Mouse (Mus musculus) lung, embryonic 14.5 days (tissue): ENCODE measurements around the gene Pik3r1. TPM values are rescaled to one million over a fixed set of nuclear protein-coding genes. Genes with fewer than 3 reads are reported as not detected.

Source experiments
- ATAC-seq: fragments of 200-750 bp; cut with Nextera tagmentation; 2 replicates; pipeline ENCODE4 v1.8.0; 2017; ENCODE audit warnings: mild to moderate bottlenecking, moderate TSS enrichment, moderate library complexity; ENCODE audit not compliant: insufficient read depth
- DNase-seq: peaks from one replicate; pipeline ENCODE4 v3.0.0-alpha.2; 2015
- H3K27ac ChIP-seq: fragments of 300-500 bp; sonication (generic); 2 replicates; pipeline ENCODE4 v1.5.1; 2014; ENCODE audit warnings: low read depth, mild to moderate bottlenecking, moderate library complexity
- H3K27me3 ChIP-seq: fragments of 300-500 bp; sonication (generic); 2 replicates; pipeline ENCODE4 v1.6.1; 2014; ENCODE audit warnings: low read length, control low read depth; ENCODE audit not compliant: insufficient read depth
- H3K36me3 ChIP-seq: fragments of 300-500 bp; sonication (generic); 2 replicates; pipeline ENCODE4 v1.6.1; 2014; ENCODE audit warnings: control low read depth; ENCODE audit not compliant: insufficient read depth
- H3K4me1 ChIP-seq: fragments of 300-500 bp; sonication (generic); 2 replicates; pipeline ENCODE4 v1.6.1; 2014; ENCODE audit warnings: antibody characterized with exemption, control low read depth; ENCODE audit not compliant: insufficient read depth
- H3K4me2 ChIP-seq: fragments of 300-500 bp; sonication (generic); 2 replicates; pipeline ENCODE4 v1.6.1; 2014; ENCODE audit warnings: mild to moderate bottlenecking
- H3K4me3 ChIP-seq: fragments of 300-500 bp; sonication (generic); 2 replicates; pipeline ENCODE4 v1.5.1; 2014; ENCODE audit warnings: low read depth, low read length
- H3K9ac ChIP-seq: fragments of 300-500 bp; sonication (generic); 2 replicates; pipeline ENCODE4 v1.6.1; 2014
- H3K9me3 ChIP-seq: fragments of 300-500 bp; sonication (generic); 2 replicates; pipeline ENCODE4 v1.6.1; 2016; ENCODE audit warnings: low read depth, low read length, control low read depth
- CTCF ChIP-seq: IDR thresholded peaks from 2 replicates; pipeline ENCODE4 v1.5.1; 2016; ENCODE audit warnings: antibody characterized with exemption, low read depth
- whole genome bisulfite sequencing: fragments of 180-500 bp; shearing (Covaris S2); extraction: QIAGEN DNeasy Blood & Tissue Kit; methylation state at CpG from one replicate; pipeline ENCODE4 v1.1.7; 2014; 5-methylcytosine and 5-hydroxymethylcytosine counted together
- polyA plus RNA-seq: library from polyadenylated mRNA; unstranded; fragments of >200 nt; fragmentation: Nextera tagmentation; extraction: Ambion mirVana; gene quantifications from 2 replicates; pipeline ENCODE4 v1.2.1, GENCODE M21; 2014

Pik3r1 gene
- polyA plus RNA-seq, 1 experiment from 2014 or later: 33.4 TPM

GRCm38 (mm10) chr13:101709788-101710187 is 58.2 kb downstream of the Pik3r1 start:
- peaks cover 27% of the 10 kb centered on the region for H3K36me3 ChIP-seq
- no peak for TF ChIP-seq CTCF
- H3K27me3 ChIP-seq: no peaks in the 10 kb centered on the region
- H3K9me3 ChIP-seq: no peaks in the 10 kb centered on the region
- no peak overlapping the region for H3K4me3 ChIP-seq
- no peak overlapping the region for H3K27ac ChIP-seq
- WGBS: 85% methylated on average over 3 of the region's 3 CpGs
- DNase-seq (no peak), ATAC-seq (no peak)
- H3K4me2 ChIP-seq: no peak overlapping the region
- H3K9ac ChIP-seq: no peak overlapping the region
- no peaks in the 10 kb centered on the region for H3K4me1 ChIP-seq

GRCm38 (mm10) chr13:101707226-101707625 is 60.8 kb downstream of the Pik3r1 start:
- no peak for TF ChIP-seq CTCF
- Histone ChIP-seq H3K27me3 (no peaks in the 10 kb centered on the region), H3K4me3 (no peak overlapping the region), H3K9ac (no peak overlapping the region), H3K9me3 (no peaks in the 10 kb centered on the region), H3K4me2 (no peak overlapping the region), H3K36me3 (peaks cover 33% of the 10 kb centered on the region), H3K27ac (no peak overlapping the region), H3K4me1 (no peaks in the 10 kb centered on the region)
- no peak for DNase-seq
- ATAC-seq: no peak
- 85% methylated on average over 9 of the region's 9 CpGs for WGBS

DNA sequence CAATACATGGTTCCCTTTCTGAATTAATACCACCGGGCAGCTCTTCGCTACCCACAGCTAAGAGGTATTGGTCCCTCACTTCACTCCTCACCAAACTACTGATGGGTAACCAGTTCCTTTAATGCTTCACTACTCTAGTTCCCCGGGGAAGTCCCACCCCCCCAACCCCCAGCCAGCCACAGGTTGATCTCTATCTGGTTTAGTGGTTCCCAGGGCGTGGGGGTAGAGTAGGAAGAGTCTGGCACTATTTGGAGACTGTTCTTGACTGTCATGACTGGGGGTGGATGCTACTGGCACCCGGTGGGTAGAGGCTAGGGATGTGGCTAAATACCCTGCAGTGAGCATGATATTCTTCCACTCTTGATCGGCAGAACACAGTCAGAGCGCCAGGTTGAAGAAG is 61.6 kb downstream of the Pik3r1 start:
- Histone ChIP-seq H3K9ac (no peak overlapping the region), H3K27ac (no peak overlapping the region), H3K4me3 (no peak overlapping the region), H3K27me3 (no peaks in the 10 kb centered on the region), H3K9me3 (no peaks in the 10 kb centered on the region), H3K4me2 (no peak overlapping the region), H3K36me3 (peaks cover 41% of the 10 kb centered on the region), H3K4me1 (no peaks in the 10 kb centered on the region)
- ATAC-seq: no peak
- WGBS: 85% methylated on average over 7 of the region's 7 CpGs
- no peak for DNase-seq
- no peak for TF ChIP-seq CTCF

DNA sequence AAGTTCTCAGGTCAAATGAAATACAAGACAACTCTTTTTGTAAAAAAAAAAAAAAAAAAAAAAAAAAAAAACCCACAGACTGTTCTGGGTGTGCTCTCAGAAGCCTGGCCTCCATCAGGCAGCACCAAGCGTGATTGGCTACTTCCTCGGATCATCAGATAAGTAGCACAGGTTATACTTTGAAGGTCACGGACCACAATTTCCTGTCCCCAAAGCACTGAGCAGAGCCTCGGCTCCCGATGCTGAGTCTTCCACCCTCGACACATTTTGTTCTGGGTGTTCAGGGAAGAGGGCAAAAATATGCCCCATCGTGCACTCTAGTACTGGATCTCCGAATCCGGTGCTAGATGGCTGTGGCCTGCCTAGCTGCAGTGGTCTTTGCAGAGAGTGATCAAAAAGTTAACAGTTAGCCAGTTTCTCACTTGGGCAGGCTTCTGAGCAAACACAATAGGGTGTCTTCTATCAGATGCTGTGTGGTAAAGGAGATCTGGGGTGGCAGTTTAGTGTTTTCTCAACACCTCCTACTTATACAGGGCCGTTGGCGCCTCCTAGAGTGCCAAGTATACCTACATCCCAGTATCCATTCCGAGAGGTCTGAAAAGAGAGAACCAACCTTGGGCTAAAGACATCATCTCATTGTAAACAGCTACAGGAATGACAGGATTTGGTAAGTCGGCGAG is 65.8 kb downstream of the Pik3r1 start:
- WGBS: 82% methylated on average over 14 of the region's 14 CpGs
- no peaks in the 10 kb centered on the region for H3K9me3 ChIP-seq

GRCm38 (mm10) chr13:101701632-101702031 is 66.4 kb downstream of the Pik3r1 start:
- WGBS: 76% methylated on average over 8 of the region's 8 CpGs
- H3K9ac ChIP-seq: no peak overlapping the region
- TF ChIP-seq CTCF: no peak
- no peaks in the 10 kb centered on the region for H3K4me1 ChIP-seq
- H3K27me3 ChIP-seq: no peaks in the 10 kb centered on the region
- no peak overlapping the region for H3K4me2 ChIP-seq
- no peaks in the 10 kb centered on the region for H3K9me3 ChIP-seq
- no peak for DNase-seq
- H3K27ac ChIP-seq: no peak overlapping the region
- no peak overlapping the region for H3K4me3 ChIP-seq
- no peak for ATAC-seq
- H3K36me3 ChIP-seq: peaks cover 44% of the 10 kb centered on the region

More for the DNA sequence above, 65.8 kb downstream of the Pik3r1 start:
- Histone ChIP-seq H3K4me3 (no peak overlapping the region), H3K4me1 (no peaks in the 10 kb centered on the region), H3K36me3 (peaks cover 50% of the 10 kb centered on the region), H3K4me2 (no peak overlapping the region), H3K9ac (no peak overlapping the region), H3K27me3 (no peaks in the 10 kb centered on the region), H3K27ac (no peak overlapping the region)
- no peak for DNase-seq
- no peak for TF ChIP-seq CTCF
- ATAC-seq: no peak

- Histone ChIP-seq H3K4me3 (no peak overlapping the region), H3K27me3 (no peaks in the 10 kb centered on the region), H3K9me3 (no peaks in the 10 kb centered on the region), H3K9ac (no peak overlapping the region), H3K4me1 (peaks cover 8% of the 10 kb centered on the region; the same call in 1 of the 2 replicates), H3K36me3 (peaks cover 37% of the 10 kb centered on the region), H3K27ac (no peak overlapping the region), H3K4me2 (no peak overlapping the region)
- DNase-seq (no peak), ATAC-seq (no peak)
- no peak for TF ChIP-seq CTCF
- 76% methylated on average over 5 of the region's 5 CpGs for WGBS
Observed at GRCm38 (mm10) chr13:101699742-101700141, 68.3 kb downstream of the Pik3r1 start.

DNA sequence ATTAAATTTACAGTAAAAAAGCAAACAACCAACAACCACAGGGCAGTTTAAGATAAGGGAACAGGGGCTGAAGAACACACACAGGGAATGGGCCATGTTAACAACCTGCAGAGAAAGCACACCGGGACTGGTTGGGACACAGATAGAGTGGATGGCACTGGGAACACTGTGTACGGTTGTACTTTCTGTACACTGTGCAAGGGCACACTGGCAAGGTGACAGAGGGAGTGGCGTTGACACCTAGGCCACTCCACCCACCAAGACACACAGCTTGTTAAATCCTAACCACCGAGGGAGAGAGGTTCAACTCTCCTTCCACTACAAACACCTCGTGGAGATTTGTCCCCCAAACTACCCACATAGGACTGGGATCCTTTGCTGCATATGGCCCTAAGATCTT is 70.1 kb downstream of the Pik3r1 start:
- Histone ChIP-seq H3K27me3 (no peaks in the 10 kb centered on the region), H3K9ac (no peak overlapping the region), H3K4me1 (peaks cover 10% of the 10 kb centered on the region; the same call in 1 of the 2 replicates), H3K4me3 (no peak overlapping the region), H3K4me2 (no peak overlapping the region), H3K9me3 (no peaks in the 10 kb centered on the region), H3K36me3 (peaks cover 37% of the 10 kb centered on the region), H3K27ac (no peak overlapping the region)
- DNase-seq (no peak), ATAC-seq (no peak)
- no peak for TF ChIP-seq CTCF
- 73% methylated on average over 5 of the region's 5 CpGs for WGBS
